Mouse (Mus musculus): Measurements from ENCODE around the gene Pdhx.

Gene Pdhx

DNA sequence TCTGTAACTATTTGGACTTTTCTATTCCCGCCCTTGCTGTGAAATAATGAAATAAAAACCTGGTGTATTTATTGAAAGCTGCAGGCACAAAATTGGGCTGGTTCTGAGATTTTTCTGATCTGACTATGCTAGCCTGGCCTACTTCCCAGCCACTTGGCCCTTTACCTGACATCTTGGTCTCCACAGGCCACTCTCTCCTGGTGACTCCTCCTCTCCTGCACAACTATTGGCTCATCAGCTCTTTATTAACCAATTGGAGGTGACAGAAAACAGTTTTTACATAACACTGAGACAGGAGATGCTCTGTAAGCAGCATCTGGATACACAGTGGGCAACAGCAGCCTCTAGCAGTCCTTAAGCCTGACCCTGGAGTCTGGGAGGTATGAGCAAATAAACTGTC lies 83.9 kb downstream of the Pdhx start:
- DNase-seq (ENCODE audit: low spot score in 2 of 2), result peak in 1 of 2 experiments; percentile 29

DNA sequence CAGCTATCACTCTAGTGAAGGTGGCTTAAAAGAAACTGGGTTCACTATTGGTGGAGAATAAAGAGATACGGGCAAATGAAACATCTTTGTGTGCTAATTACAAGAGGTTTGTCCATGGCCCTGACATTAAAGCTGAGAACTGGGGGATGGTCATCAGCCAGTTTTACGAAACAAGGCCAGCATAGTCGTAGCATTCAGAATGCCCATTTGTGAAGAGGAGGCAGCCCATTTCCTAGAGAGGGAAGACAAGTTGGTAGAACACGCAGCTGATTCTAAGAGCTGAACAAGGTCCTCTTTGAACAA lies 85.7 kb downstream of the Pdhx start:
- DNase-seq (ENCODE audit: low spot score in 2 of 2), result no peak

DNA sequence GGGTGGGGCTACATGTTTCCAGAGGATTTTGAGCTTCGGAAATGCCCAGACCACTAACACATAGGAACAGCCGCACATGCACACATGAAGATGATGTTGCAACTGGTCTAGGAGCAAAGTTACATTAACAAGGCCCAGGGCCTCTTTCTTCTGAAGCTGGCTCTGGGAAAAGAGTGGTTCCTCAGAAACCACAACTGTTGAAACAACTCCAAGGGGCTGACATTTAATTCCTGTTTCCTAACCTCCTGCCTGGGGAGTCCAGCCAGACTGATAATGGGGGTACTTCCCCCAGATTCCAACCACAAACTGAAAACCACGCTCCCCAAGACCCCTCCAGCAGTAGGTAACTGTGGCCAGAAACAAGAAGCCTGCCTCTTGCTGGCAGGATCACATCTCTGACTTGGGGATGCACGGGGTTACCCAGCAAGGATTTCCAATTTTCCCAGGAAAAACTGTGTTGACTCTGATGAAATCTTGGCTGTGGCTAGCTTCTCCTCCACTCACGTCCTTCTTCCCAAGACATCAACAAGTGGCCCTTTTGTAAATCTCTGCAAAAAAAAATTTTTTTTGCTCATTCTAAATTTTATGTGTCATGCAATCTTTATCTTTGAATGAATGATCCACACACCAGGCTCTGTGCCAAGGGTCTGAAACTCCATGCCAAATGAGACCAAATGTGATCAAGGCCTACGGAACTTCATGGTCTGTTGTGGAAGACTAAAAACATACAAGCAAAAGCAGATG lies 86.2 kb downstream of the Pdhx start:
- DNase-seq (ENCODE audit: low spot score in 2 of 2), result peak in 1 of 2 experiments; percentile 32

GRCm38 (mm10) chr2:102986424-102986823 lies 86.9 kb downstream of the Pdhx start:
- no peak for DNase-seq (ENCODE audit: low spot score in 2 of 2)

DNA sequence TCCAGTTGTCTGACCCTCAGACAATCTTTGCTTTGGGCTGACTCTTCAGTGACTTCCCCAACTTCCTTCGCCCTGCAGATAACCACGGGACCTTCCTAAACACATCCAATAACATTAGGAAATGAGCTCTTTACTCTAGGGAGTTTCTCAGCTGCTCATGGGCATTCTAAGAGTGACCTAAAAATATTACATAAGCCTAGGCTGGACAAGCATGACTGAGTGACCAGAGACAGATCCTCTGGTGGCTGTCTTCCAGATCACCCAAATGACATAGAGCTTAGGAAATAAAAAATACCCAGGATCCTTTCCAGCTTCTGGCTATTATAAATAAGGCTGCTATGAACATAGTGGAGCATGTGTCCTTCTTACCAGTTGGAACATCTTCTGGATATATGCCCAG lies 90.5 kb downstream of the Pdhx start:
- DNase-seq (ENCODE audit: low spot score in 2 of 2), result no peak

GRCm38 (mm10) chr2:102981446-102982314 lies 91.6 kb downstream of the Pdhx start:
- no peak for DNase-seq (ENCODE audit: low spot score in 2 of 2)

DNA sequence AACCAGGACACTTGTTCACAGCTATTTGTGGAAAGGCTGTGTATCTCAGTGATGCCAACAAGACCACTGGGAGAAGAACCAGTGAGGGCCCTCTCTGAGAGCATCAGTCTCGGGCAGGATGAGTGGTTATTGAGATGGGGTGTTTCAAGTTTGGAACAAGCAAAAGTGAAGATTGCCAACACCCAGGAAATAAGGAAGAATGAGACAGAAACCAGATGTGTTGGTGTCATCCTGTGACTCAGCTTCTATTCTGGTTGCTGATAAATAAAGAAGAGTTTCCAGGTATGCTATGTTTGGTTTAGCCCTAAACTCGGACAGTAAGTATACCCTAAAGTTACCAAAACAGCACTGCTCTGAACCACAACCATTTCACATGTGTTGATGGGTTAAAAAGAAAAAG lies 92.4 kb downstream of the Pdhx start:
- DNase-seq (ENCODE audit: low spot score in 2 of 2), result no peak

- DNase-seq (ENCODE audit: low spot score in 2 of 2), result no peak
Measured at GRCm38 (mm10) chr2:102979519-102979918, 93.8 kb downstream of the Pdhx start.

DNA sequence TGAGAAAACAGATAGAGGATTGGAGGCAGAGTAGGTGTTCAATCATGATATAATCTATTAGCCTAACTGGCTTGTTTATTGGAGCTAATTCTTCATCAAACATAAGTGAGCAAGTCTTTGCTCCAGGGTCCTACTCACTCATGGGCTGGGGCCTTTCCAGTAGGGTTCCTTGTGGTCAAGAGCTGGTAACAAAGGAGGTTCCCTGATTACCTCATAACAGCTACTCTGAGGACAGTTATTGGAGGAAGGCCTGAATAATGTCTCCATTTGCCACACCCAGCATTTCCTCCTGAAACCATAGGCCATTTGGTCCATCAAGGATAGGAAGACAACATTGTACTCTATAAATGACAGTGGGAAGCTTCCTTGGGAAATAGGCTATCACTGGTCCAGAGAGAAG lies 94.2 kb downstream of the Pdhx start:
- DNase-seq (ENCODE audit: low spot score in 2 of 2), result no peak

GRCm38 (mm10) chr2:102975358-102975945 lies 97.9 kb downstream of the Pdhx start:
- no peak for DNase-seq (ENCODE audit: low spot score in 2 of 2)

DNA sequence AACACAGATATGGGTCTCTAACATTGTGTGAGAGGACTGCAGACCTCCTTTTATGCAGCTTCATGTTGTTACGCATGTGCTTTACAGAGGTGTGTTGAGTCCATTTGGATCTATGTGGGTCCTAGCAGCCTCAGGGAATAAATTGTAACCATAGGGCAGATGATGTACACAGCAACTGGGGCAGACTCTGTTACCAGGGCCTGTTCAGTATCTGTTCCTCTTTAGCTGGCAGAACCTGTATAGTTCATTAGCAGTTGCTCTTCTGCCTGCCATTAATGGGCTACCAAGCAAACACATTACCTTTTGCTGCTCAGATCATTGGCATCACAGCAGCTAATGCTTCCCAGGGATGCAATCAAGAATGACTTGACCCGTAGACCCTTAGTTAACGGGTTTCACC lies 100.2 kb downstream of the Pdhx start:
- DNase-seq (ENCODE audit: low spot score in 2 of 2), result no peak

- no peak for DNase-seq (ENCODE audit: low spot score in 2 of 2)
Measured at GRCm38 (mm10) chr2:102972575-102972974, 100.7 kb downstream of the Pdhx start.

GRCm38 (mm10) chr2:102971951-102972350 lies 101.4 kb downstream of the Pdhx start:
- no peak for DNase-seq (ENCODE audit: low spot score in 2 of 2)

All from urinary bladder, postnatal 36 days (tissue).